Mouse (Mus musculus): ENCODE results near the gene Gm498. TPM values are rescaled to one million over a fixed set of nuclear protein-coding genes. Genes with fewer than 3 reads are reported as not detected.

Gene Gm498
- total RNA-seq (2021) = not detected
- long read RNA-seq, experiment 1 = 0 reads
- long read RNA-seq, experiment 2 = 0 reads

- DNase-seq (ENCODE audit: extremely low spot score in 1 of 2, low spot score in 2 of 2) = no peak
- intact Hi-C loops (cut with DNase I) = no loop called here
- TF ChIP-seq CTCF (IDR thresholded peaks at IDR 0.05) = no peak
Observed at GRCm38 (mm10) chr7:143866538-143866937, at the start of gene Gm498. TSS of gene Gm498 (plus strand) at chr7:143866838.

GRCm38 (mm10) chr7:143819201-143819600 lies 47.4 kb upstream of the Gm498 start:
- Histone ChIP-seq H3K27ac (no peak overlapping the region), H3K4me3 (no peak overlapping the region)
- TF ChIP-seq CTCF (IDR thresholded peaks at IDR 0.05) = no peak
- DNase-seq (ENCODE audit: extremely low spot score in 1 of 2, low spot score in 2 of 2) = no peak
- intact Hi-C loops (cut with DNase I) = no loop called here

More at GRCm38 (mm10) chr7:143866538-143866937, at the start of gene Gm498:
- H3K27ac ChIP-seq = no peak within 1 kb of the TSS
- no peak within 1 kb of the TSS for H3K4me3 ChIP-seq

DNA sequence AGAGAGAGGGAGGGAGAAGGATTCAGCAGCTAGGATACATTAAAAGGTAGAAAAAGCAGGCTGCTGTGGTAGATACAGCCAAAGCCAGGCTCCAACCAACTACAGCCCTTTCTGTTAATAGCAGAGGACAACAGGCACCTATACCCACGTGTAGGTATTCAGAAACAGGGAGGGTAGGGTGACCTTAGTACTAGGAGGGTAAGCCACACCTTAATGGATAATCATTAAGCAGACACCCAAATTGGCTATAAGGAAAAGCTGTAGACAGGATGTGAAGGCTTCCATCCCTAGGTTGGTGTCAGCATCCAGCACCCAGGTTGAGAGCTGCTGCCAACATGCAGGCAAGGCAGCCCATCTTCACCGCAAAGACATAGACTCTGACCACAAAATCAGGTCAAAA lies 45.4 kb upstream of the Gm498 start:
- H3K4me3 ChIP-seq = no peak overlapping the region
- no peak for DNase-seq (ENCODE audit: extremely low spot score in 1 of 2, low spot score in 2 of 2)
- no peak for TF ChIP-seq CTCF (IDR thresholded peaks at IDR 0.05)
- intact Hi-C loops (cut with DNase I) = loop anchor here (5.0 to 10.0 kb wide), 3 partner anchors 86 to 734 kb away; partner anchors contain the start of gene Ppfia1
- H3K27ac ChIP-seq = no peak overlapping the region

GRCm38 (mm10) chr7:143822375-143823265 lies 44.0 kb upstream of the Gm498 start, which contains the start of the genes Nadsyn1 and Dhcr7:
TSS of gene Nadsyn1 (minus strand) at chr7:143822849.
TSS of gene Dhcr7 (plus strand) at chr7:143823145.
- intact Hi-C loops (cut with DNase I) = loop anchor here (5.0 to 10.0 kb wide), 3 partner anchors 85 to 732 kb away; partner anchors contain the start of gene Ppfia1
- no peak for TF ChIP-seq CTCF (IDR thresholded peaks at IDR 0.05)
- Histone ChIP-seq H3K27ac (peak within 1 kb of the TSS; percentile 97), H3K4me3 (peak within 1 kb of the TSS; percentile 65)
- DNase-seq (ENCODE audit: extremely low spot score in 1 of 2, low spot score in 2 of 2) = peak; percentile 99

GRCm38 (mm10) chr7:143823266-143823605 lies 43.4 kb upstream of the Gm498 start:
- no peak for TF ChIP-seq CTCF (IDR thresholded peaks at IDR 0.05)
- intact Hi-C loops (cut with DNase I) = loop anchor here (5.0 to 10.0 kb wide), 3 partner anchors 84 to 732 kb away; partner anchors contain the start of gene Ppfia1
- Histone ChIP-seq H3K4me3 (peak overlapping the region; percentile 65), H3K27ac (peak overlapping the region; percentile 97)
- DNase-seq (ENCODE audit: extremely low spot score in 1 of 2, low spot score in 2 of 2) = no peak

DNA sequence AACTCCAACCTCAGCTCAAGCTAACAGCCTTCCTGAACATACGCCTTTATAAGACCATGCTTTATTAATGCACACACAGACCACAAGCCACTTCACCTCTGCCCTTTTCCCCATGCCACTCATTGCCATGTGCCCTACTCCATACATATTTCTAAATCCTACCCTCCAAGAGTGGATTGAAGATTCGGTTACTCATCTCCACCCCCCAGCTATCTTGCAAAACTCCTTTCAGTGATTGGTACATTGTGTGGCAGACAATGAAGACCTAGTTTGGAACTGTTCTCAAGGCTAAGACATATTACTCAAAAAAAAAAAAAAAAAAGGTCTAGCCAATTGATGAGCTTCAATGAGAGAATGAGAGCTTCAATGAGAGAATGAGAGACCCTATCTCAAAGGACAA lies 39.7 kb upstream of the Gm498 start:
- DNase-seq (ENCODE audit: extremely low spot score in 1 of 2, low spot score in 2 of 2) = no peak
- intact Hi-C loops (cut with DNase I) = loop anchor here (10.0 kb wide), 2 partner anchors 348 to 728 kb away; partner anchors contain the start of gene Ppfia1
- TF ChIP-seq CTCF (IDR thresholded peaks at IDR 0.05) = no peak

GRCm38 (mm10) chr7:143829504-143830331 lies 36.9 kb upstream of the Gm498 start:
- intact Hi-C loops (cut with DNase I) = loop anchor here (1.0 to 10.0 kb wide), 6 partner anchors 78 to 725 kb away; partner anchors contain the start of genes Cttn and Ppfia1
- TF ChIP-seq CTCF (IDR thresholded peaks at IDR 0.05) = peak; percentile 88
- peak overlapping the region; percentile 92 for H3K27ac ChIP-seq
- peak overlapping the region; percentile 74 for H3K4me3 ChIP-seq
- DNase-seq (ENCODE audit: extremely low spot score in 1 of 2, low spot score in 2 of 2) = peak; percentile 92 to 95

More for the DNA sequence above, 39.7 kb upstream of the Gm498 start:
- no peak overlapping the region for H3K4me3 ChIP-seq
- H3K27ac ChIP-seq = no peak overlapping the region

DNA sequence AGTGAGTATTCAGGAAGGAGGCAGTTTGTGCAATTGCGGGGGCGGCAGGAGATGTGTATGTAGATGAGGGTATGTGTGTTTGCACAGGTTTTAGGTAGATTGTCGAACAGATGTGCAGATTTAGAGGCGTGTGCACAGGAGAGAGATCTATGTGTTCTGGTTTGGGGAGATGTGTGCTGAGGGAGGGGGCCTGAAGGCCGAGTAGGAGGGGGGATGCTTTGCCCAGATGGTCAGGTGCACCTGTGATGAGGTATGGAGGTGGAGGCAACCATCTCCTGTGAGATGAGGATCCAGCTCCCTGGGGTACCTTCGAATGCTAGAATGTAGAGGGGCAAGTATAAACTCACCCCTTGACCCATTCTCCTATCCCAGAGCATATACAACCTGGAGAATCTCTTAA lies 36.2 kb upstream of the Gm498 start:
- DNase-seq (ENCODE audit: extremely low spot score in 1 of 2, low spot score in 2 of 2) = no peak
- H3K27ac ChIP-seq = peak overlapping the region; percentile 71
- peak overlapping the region; percentile 74 for H3K4me3 ChIP-seq
- no peak for TF ChIP-seq CTCF (IDR thresholded peaks at IDR 0.05)
- intact Hi-C loops (cut with DNase I) = loop anchor here (1.0 to 10.0 kb wide), 4 partner anchors 77 to 644 kb away; partner anchors contain the start of gene Cttn

DNA sequence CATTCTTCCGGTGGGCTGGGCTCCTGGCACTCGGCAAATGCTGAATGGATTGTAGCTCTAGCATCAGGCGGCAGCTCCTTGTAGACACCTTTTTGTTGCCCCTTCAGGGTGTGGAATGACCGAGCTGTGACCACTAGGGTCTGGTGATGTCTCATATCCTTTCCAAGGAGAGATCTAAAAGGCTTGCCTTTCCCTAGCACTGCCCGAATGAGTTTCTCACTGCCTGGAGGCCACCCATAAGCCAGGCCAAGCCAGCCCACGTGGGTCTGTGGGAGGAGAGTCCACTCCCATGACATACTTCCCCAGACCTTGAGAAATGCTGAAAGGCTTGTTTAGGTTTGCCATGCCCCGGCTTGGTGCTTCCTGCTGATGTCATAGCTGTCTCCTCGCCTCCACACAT lies 34.4 kb upstream of the Gm498 start:
- TF ChIP-seq CTCF (IDR thresholded peaks at IDR 0.05) = no peak
- intact Hi-C loops (cut with DNase I) = loop anchor here (10.0 kb wide), 3 partner anchors 243 to 643 kb away; partner anchors contain the start of gene Cttn
- no peak overlapping the region for H3K27ac ChIP-seq
- DNase-seq (ENCODE audit: extremely low spot score in 1 of 2, low spot score in 2 of 2) = no peak
- peak overlapping the region; percentile 3; the same call in 1 of the 2 replicates for H3K4me3 ChIP-seq

GRCm38 (mm10) chr7:143832611-143833010 lies 34.0 kb upstream of the Gm498 start:
- no peak for DNase-seq (ENCODE audit: extremely low spot score in 1 of 2, low spot score in 2 of 2)
- no peak overlapping the region for H3K4me3 ChIP-seq
- no peak overlapping the region for H3K27ac ChIP-seq
- TF ChIP-seq CTCF (IDR thresholded peaks at IDR 0.05) = no peak
- intact Hi-C loops (cut with DNase I) = loop anchor here (10.0 kb wide), 3 partner anchors 242 to 642 kb away; partner anchors contain the start of gene Cttn

GRCm38 (mm10) chr7:143833581-143834190 lies 33.0 kb upstream of the Gm498 start:
- TF ChIP-seq CTCF (IDR thresholded peaks at IDR 0.05) = no peak
- intact Hi-C loops (cut with DNase I) = loop anchor here (10.0 kb wide), 3 partner anchors 241 to 641 kb away; partner anchors contain the start of gene Cttn
- Histone ChIP-seq H3K27ac (no peak overlapping the region), H3K4me3 (no peak overlapping the region)
- DNase-seq (ENCODE audit: extremely low spot score in 1 of 2, low spot score in 2 of 2) = no peak

All from left cerebral cortex, adult 2 months (tissue).